9 mouse cellular contexts compared by ENCODE assay signal in the genomic region with DNA sequence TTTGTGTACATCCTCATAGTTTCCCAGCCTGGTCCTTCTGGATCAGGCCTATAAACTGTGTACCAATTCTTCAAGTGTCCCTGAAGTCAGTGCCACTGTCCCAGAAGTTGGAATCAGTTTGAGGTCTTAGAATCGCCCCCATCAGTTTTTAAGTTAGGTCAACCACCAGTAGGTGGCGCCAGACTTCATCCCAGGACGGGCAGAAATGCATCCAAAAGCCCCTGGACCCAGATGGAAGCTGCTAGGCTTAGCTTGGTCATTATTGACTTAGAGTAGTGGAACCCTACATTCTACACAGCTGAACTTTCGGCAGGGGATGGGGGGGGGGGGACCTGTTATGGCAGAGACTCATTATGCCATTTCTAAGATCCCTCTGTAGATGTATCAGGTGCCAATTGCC.
DNase-seq lines count a peak whose midpoint lies in the region; ATAC-seq and TF ChIP-seq lines count a peak whose summit lies in the region.
"Had no signal": no experiment of that assay in that cellular context is flagged by ENCODE, and none has a peak within 500 bp of the region (broad histone marks: within the 10 kb centered on the region; RNA-seq: fewer than 3 reads in every experiment).

No protein-coding gene starts in this region.

- 36% methylated on average over 4 of the region's 4 CpGs for WGBS in hindbrain, embryonic 14.5 days
- 46% methylated on average over 4 of the region's 4 CpGs for WGBS in hindbrain, embryonic 12.5 days

- H3K4me2 ChIP-seq in hindbrain, embryonic 14.5 days (replicated peaks), result no peak overlapping the region
- H3K4me2 ChIP-seq in hindbrain, embryonic 12.5 days (replicated peaks), result no peak overlapping the region
- H3K4me2 ChIP-seq: lung, embryonic 15.5 days had no signal

- H3K4me3 ChIP-seq in hindbrain, embryonic 14.5 days (replicated peaks; ENCODE audit: low read length), result no peak overlapping the region
- H3K4me3 ChIP-seq in hindbrain, embryonic 12.5 days, result no peak overlapping the region
- no peak overlapping the region for H3K4me3 ChIP-seq in cortical plate, adult 2 months (ENCODE audit: insufficient read depth, low read length)
- H3K4me3 ChIP-seq: lung, embryonic 15.5 days had no signal

- ATAC-seq in hindbrain, embryonic 14.5 days (ENCODE audit: low FRiP score), result no peak
- no peak for ATAC-seq in hindbrain, embryonic 12.5 days (ENCODE audit: low FRiP score)
- no peak for ATAC-seq in monocyte, adult 5-6 weeks (replicated peaks; ENCODE audit: insufficient number of reproducible peaks, low FRiP score, low TSS enrichment, poor library complexity, severe bottlenecking)

- no peak for TF ChIP-seq POLR2A in cortical plate, adult 2 months (IDR thresholded peaks at IDR 0.05; ENCODE audit: extremely low read depth, insufficient read depth, low read length)

- peak; percentile 50 for TF ChIP-seq CTCF in cortical plate, adult 2 months (IDR thresholded peaks at IDR 0.05; ENCODE audit: extremely low read depth, insufficient read depth, low read length)

- no peaks in the 10 kb centered on the region for H3K9me3 ChIP-seq in hindbrain, embryonic 14.5 days (ENCODE audit: control insufficient read depth, low read length)
- no peaks in the 10 kb centered on the region for H3K9me3 ChIP-seq in hindbrain, embryonic 12.5 days (replicated peaks)
- H3K9me3 ChIP-seq: lung, embryonic 15.5 days had no signal

- no peaks in the 10 kb centered on the region for H3K4me1 ChIP-seq in hindbrain, embryonic 14.5 days (replicated peaks; ENCODE audit: control insufficient read depth, insufficient read depth, low read length)
- no peaks in the 10 kb centered on the region for H3K4me1 ChIP-seq in hindbrain, embryonic 12.5 days
- no peaks in the 10 kb centered on the region for H3K4me1 ChIP-seq in cortical plate, adult 2 months (ENCODE audit: control insufficient read depth, insufficient read depth, low read length)
- H3K4me1 ChIP-seq: lung, embryonic 15.5 days had no signal

- peak; percentile 42 for DNase-seq in hindbrain, embryonic 14.5 days (ENCODE audit: low spot score)
- DNase-seq in urinary bladder, postnatal 25 days (ENCODE audit: low spot score), result peak; percentile 47
- no peak for DNase-seq in urinary bladder, postnatal 10 days (ENCODE audit: low spot score)
- peak; percentile 52 for DNase-seq in lung, postnatal 10 days
- DNase-seq in gastrocnemius, adult 8-10 months (ENCODE audit: low spot score in 2 of 2), result no peak

- H3K36me3 ChIP-seq in hindbrain, embryonic 14.5 days (replicated peaks; ENCODE audit: control insufficient read depth, insufficient read depth), result no peaks in the 10 kb centered on the region
- no peaks in the 10 kb centered on the region for H3K36me3 ChIP-seq in hindbrain, embryonic 12.5 days
- H3K36me3 ChIP-seq: lung, embryonic 15.5 days had no signal

- H3K27me3 ChIP-seq in hindbrain, embryonic 14.5 days (ENCODE audit: control insufficient read depth, insufficient read depth, low read length), result no peaks in the 10 kb centered on the region
- no peaks in the 10 kb centered on the region for H3K27me3 ChIP-seq in hindbrain, embryonic 12.5 days
- H3K27me3 ChIP-seq: lung, embryonic 15.5 days had no signal

- no peak overlapping the region for H3K9ac ChIP-seq in hindbrain, embryonic 14.5 days
- H3K9ac ChIP-seq in hindbrain, embryonic 12.5 days, result no peak overlapping the region
- H3K9ac ChIP-seq: lung, embryonic 15.5 days had no signal

- H3K27ac ChIP-seq in hindbrain, embryonic 14.5 days, result no peak overlapping the region
- no peak overlapping the region for H3K27ac ChIP-seq in hindbrain, embryonic 12.5 days
- H3K27ac ChIP-seq in cortical plate, adult 2 months (ENCODE audit: insufficient read depth, low read length), result no peak overlapping the region
- H3K27ac ChIP-seq: lung, embryonic 15.5 days had no signal

Comparison
In these comparisons a context has a peak if more than half of its experiments do, and no peak if none do; other contexts are left out.
1. DNase-seq: peak in hindbrain, embryonic 14.5 days (single experiment), urinary bladder, postnatal 25 days (single experiment) and lung, postnatal 10 days (single experiment); none in urinary bladder, postnatal 10 days (single experiment) and gastrocnemius, adult 8-10 months (0 of 2).